Mouse (Mus musculus) liver, embryonic 12.5 days (tissue): Measurements from ENCODE around the gene Mrps21. TPM values are rescaled to one million over a fixed set of nuclear protein-coding genes. Genes with fewer than 3 reads are reported as not detected.
"Not testable (repeated sequence)": the region's sequence is repeated elsewhere in the genome, so short reads cannot be mapped to it uniquely, and the experiment has no call there.

Source experiments
- ATAC-seq: fragments of 200-750 bp; cut with Nextera tagmentation; 2 replicates; pipeline ENCODE4 v1.8.0; 2017; ENCODE audit warnings: moderate number of reproducible peaks, mild to moderate bottlenecking, moderate library complexity
- H3K27ac ChIP-seq: fragments of 300-500 bp; sonication (generic); 2 replicates; pipeline ENCODE4 v1.5.1; 2016; ENCODE audit warnings: mild to moderate bottlenecking
- H3K27me3 ChIP-seq: fragments of 300-500 bp; sonication (generic); replicated peaks from 2 replicates; pipeline ENCODE4 v1.6.1; 2016; ENCODE audit warnings: mild to moderate bottlenecking, moderate library complexity
- H3K36me3 ChIP-seq: fragments of 300-500 bp; sonication (generic); 2 replicates; pipeline ENCODE4 v1.6.1; 2016; ENCODE audit warnings: mild to moderate bottlenecking, moderate library complexity
- H3K4me1 ChIP-seq: fragments of 300-500 bp; sonication (generic); 2 replicates; pipeline ENCODE4 v1.6.1; 2016
- H3K4me2 ChIP-seq: fragments of 300-500 bp; sonication (generic); 2 replicates; pipeline ENCODE4 v1.6.1; 2016; ENCODE audit warnings: mild to moderate bottlenecking, moderate library complexity
- H3K4me3 ChIP-seq: fragments of 300-500 bp; sonication (generic); 2 replicates; pipeline ENCODE4 v1.5.1; 2016; ENCODE audit warnings: mild to moderate bottlenecking, moderate library complexity
- H3K9ac ChIP-seq: fragments of 300-500 bp; sonication (generic); 2 replicates; pipeline ENCODE4 v1.6.1; 2016; ENCODE audit warnings: mild to moderate bottlenecking, moderate library complexity
- H3K9me3 ChIP-seq: fragments of 300-500 bp; sonication (generic); replicated peaks from 2 replicates; pipeline ENCODE4 v1.6.1; 2016; ENCODE audit warnings: mild to moderate bottlenecking, moderate library complexity
- WGBS: fragments of 180-500 bp; shearing (Covaris S2); methylation state at CpG from one replicate; pipeline ENCODE4 v1.1.7; 2016; ENCODE audit not compliant: insufficient replicate concordance; 5-methylcytosine and 5-hydroxymethylcytosine counted together
- polyA plus RNA-seq: library from polyadenylated mRNA; unstranded; fragments of >200 nt; fragmentation: Nextera tagmentation; extraction: Ambion mirVana; gene quantifications from 2 replicates; pipeline ENCODE4 v1.2.1, GENCODE M21; 2016

Gene Mrps21
- polyA plus RNA-seq, 1 experiment from 2014 or later, result 285 TPM

DNA sequence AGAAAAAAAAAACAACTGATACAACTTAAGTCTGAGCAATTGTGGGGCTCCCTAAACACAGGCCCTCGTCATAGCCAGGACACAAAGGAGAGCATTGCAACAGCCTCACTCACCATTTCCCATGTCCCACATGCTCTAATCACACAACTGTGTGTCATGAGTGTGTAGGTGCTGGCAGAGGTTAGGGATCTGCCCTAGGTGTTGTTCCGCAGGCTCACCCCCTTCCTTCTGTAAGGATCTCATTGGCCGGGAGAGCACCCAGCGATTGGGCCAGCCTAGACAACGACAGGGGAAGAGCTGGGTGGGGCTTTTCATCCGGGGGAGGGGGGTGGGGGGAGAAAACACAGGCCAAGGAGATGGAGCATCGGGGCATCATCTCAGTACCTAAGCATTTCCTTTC, 7.7 kb downstream of the Mrps21 start:
- H3K4me1 ChIP-seq, result peaks cover 7% of the 10 kb centered on the region
- ATAC-seq, result no peak
- H3K27me3 ChIP-seq, result no peaks in the 10 kb centered on the region
- peaks cover 61% of the 10 kb centered on the region for H3K36me3 ChIP-seq
- no peak overlapping the region for H3K4me2 ChIP-seq
- H3K9ac ChIP-seq, result no peak overlapping the region
- 57% methylated on average over 7 of the region's 7 CpGs for WGBS
- H3K4me3 ChIP-seq, result no peak overlapping the region
- H3K27ac ChIP-seq, result no peak overlapping the region
- H3K9me3 ChIP-seq, result no peaks in the 10 kb centered on the region

DNA sequence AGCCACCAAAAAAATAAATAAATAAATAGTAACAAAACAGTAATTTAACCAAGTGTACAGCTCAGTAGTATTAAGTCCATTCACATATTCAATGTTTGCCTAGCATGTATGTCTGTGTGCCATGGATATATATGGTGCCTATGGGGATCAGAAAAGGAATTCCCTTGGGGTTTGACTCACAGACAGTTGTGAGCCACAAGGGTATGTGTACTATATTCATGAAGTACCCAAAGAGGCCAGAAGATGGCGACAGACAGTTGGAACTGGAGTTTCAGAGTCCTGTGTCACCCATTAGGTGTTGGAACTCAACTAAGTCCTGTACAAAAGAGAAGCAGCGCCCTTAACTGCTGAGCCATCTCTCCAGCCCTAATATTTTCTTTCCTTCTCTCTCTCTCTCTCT, 9.5 kb downstream of the Mrps21 start:
- ATAC-seq, result peak; percentile 68
- no peak overlapping the region for H3K9ac ChIP-seq
- H3K27ac ChIP-seq, result no peak overlapping the region
- H3K4me2 ChIP-seq, result no peak overlapping the region
- H3K4me1 ChIP-seq, result peaks cover 7% of the 10 kb centered on the region
- H3K27me3 ChIP-seq, result no peaks in the 10 kb centered on the region
- H3K9me3 ChIP-seq, result no peaks in the 10 kb centered on the region
- no peak overlapping the region for H3K4me3 ChIP-seq
- WGBS, result 34% methylated on average over 2 of the region's 2 CpGs
- H3K36me3 ChIP-seq, result peaks cover 43% of the 10 kb centered on the region

DNA sequence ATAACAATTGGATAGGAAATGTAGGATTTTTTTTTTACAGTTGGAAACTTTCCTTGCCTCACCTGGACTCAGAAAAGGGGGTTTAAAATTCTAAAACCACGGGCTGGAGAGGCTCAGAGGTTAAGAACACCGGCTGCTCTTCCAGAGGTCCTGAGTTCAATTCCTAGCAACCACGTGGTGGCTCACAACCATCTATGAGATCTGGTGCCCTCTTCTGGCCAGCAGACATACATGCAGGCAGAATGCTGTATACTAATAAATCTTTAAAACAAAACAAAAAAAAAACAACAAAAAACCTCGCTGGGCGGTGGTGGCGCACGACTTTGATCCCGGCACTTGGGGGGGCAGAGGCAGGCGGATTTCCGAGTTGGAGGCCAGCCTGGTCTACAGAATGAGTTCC, 10.1 kb downstream of the Mrps21 start:
- H3K36me3 ChIP-seq, result peaks cover 38% of the 10 kb centered on the region
- no peak for ATAC-seq
- H3K4me2 ChIP-seq, result no peak overlapping the region
- H3K4me3 ChIP-seq, result no peak overlapping the region
- H3K27ac ChIP-seq, result no peak overlapping the region
- peaks cover 13% of the 10 kb centered on the region for H3K4me1 ChIP-seq
- no peak overlapping the region for H3K9ac ChIP-seq
- no peaks in the 10 kb centered on the region for H3K27me3 ChIP-seq
- no peaks in the 10 kb centered on the region for H3K9me3 ChIP-seq
- 56% methylated on average over 10 of the region's 10 CpGs for WGBS

DNA sequence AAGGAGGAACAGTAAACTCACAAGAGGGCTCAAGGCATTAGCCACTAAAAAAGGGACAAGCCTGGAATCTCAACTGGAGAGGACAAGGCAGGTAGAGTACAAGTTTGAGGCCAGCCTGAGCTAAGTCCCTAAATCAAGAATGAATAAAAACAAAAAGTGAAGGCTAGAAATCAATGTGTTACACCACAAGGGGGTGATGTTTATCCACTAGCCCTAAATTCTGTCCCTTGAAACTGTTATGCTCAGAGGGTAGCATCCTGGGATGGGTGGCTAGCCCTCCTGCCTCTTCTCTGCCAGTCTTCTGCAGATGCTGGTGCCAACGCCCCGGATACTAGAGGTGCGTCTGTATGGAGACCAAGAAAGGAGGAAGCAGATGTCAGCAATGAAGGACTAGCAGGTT, 11.0 kb downstream of the Mrps21 start:
- H3K4me2 ChIP-seq, result no peak overlapping the region
- ATAC-seq, result no peak
- no peak overlapping the region for H3K9ac ChIP-seq
- WGBS, result 83% methylated on average over 3 of the region's 3 CpGs
- H3K4me3 ChIP-seq, result no peak overlapping the region
- H3K9me3 ChIP-seq, result no peaks in the 10 kb centered on the region
- H3K27me3 ChIP-seq, result no peaks in the 10 kb centered on the region
- peaks cover 16% of the 10 kb centered on the region for H3K4me1 ChIP-seq
- no peak overlapping the region for H3K27ac ChIP-seq
- peaks cover 29% of the 10 kb centered on the region for H3K36me3 ChIP-seq

DNA sequence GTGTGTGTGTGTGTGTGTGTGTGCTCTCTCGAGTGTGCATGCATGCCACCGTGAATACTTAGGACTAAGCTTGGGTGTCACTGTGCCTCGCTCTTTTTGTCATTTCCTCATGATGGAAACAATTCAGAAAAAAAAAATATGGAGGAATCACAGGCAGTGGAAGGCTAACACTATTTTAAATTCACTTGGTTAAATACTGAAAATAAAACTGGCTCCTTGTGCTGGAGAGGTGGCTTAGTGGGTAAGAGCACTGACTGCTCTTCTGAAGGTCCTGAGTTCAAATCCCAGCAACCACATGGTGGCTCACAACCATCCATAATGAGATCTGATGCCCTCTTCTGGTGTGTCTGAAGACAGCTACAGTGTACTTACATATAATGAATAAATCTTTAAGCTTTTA, 13.0 kb downstream of the Mrps21 start:
- not testable (repeated sequence) for ATAC-seq, H3K27me3 ChIP-seq, H3K9me3 ChIP-seq, H3K4me3 ChIP-seq, H3K27ac ChIP-seq, H3K9ac ChIP-seq, H3K4me2 ChIP-seq
- Histone ChIP-seq H3K4me1 (peaks cover 23% of the 10 kb centered on the region), H3K36me3 (peaks cover 20% of the 10 kb centered on the region)
- WGBS, result 64% methylated on average over 3 of the region's 3 CpGs

DNA sequence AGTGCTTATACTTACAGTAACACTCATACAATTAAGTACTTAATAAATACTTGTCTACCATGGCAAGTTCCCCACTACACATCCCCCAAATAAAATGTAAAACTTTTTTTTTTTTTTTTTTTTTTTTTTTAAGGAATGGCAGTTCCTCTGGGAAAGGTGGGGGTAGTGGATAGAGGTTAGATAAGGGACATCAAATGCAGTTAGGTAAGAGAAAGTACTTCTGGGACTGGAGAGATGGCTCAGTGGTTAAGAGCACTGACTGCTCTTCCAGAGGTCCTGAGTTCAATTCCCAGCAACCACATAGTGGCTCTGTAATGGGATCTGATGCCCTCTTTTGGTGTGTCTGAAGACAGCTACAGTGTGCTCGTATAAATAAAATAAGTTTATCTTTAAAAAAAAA, 14.3 kb downstream of the Mrps21 start:
- H3K27ac ChIP-seq, result peak overlapping the region; percentile 76; the same call in 1 of the 2 replicates

DNA sequence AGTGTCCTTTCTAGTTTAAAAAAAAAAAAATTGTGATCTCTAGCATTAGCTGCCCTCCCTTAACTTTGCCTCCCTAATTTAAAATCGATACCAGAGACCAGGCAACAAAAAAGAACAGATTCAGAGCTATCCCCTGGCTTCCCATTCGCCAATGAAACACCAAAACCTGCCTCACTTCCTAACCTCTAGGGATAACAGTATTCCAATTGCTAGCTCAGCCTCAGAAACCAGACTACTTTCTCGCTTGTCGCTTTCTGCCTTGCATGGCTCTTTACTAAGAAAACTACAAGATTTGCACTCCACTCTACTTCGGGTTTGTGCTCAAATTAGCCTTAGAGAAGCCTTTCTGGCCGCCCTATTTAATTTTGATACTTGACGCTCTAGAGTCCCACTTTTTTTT, 15.2 kb downstream of the Mrps21 start:
- H3K9me3 ChIP-seq, result no peaks in the 10 kb centered on the region
- H3K4me1 ChIP-seq, result peaks cover 43% of the 10 kb centered on the region
- WGBS, result 30% methylated on average over 7 of the region's 7 CpGs
- peak overlapping the region; percentile 82 for H3K4me2 ChIP-seq
- peak overlapping the region; percentile 93 for H3K9ac ChIP-seq
- H3K36me3 ChIP-seq, result peaks cover 27% of the 10 kb centered on the region
- 0 out of 2 replicates have a peak, but pooled peaks have one; percentile 1 for ATAC-seq
- H3K27ac ChIP-seq, result peak overlapping the region; percentile 76
- H3K27me3 ChIP-seq, result no peaks in the 10 kb centered on the region
- peak overlapping the region; percentile 90 for H3K4me3 ChIP-seq

More for the DNA sequence above, 14.3 kb downstream of the Mrps21 start:
- not testable (repeated sequence) for H3K9me3 ChIP-seq, ATAC-seq, H3K27me3 ChIP-seq, H3K9ac ChIP-seq, H3K4me2 ChIP-seq, H3K4me3 ChIP-seq
- 71% methylated on average over 1 of the region's 1 CpGs for WGBS
- peaks cover 34% of the 10 kb centered on the region for H3K4me1 ChIP-seq
- peaks cover 25% of the 10 kb centered on the region for H3K36me3 ChIP-seq

DNA sequence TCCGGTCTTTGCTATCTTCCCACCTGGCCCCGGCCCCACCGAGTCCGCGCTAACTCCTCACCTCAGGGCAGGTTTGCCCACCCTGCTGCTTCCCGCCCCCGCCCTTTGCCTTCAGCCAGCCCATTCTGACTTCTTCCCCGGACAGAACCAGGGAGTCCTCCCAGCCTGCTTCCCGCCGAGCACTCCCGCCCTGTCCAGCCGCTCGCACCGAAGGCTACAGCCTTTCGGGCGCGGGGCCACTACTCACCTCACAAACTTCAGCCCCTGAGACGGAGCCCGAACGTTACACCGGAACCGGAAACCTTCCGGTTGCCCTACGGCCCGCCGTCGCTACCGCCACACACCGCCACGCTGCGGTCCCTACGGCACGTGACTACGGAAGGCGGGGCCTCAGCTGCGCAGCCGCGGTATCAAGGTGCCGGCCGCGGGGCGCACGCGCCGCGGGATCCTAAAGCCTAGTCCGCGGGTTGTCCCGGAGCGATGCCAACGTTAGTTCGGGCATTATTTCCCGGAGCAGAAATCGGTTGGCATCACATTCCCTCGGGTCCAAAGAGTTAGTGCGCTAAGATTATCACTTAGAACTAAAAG, 15.7 kb downstream of the Mrps21 start, which contains the start of gene Prpf3:
Prpf3 (minus strand) TSS at position 384 of the 588 bp plus-strand sequence.
- Histone ChIP-seq H3K4me2 (peak within 1 kb of the TSS; percentile 82), H3K4me1 (peaks cover 48% of the 10 kb centered on the region), H3K36me3 (peaks cover 32% of the 10 kb centered on the region), H3K27me3 (no peaks in the 10 kb centered on the region), H3K9ac (peak within 1 kb of the TSS; percentile 93), H3K27ac (peak within 1 kb of the TSS; percentile 76), H3K9me3 (no peaks in the 10 kb centered on the region), H3K4me3 (peak within 1 kb of the TSS; percentile 90)
- WGBS, result under 1% methylated on average over 56 of the region's 56 CpGs
- peak; percentile 96 for ATAC-seq

DNA sequence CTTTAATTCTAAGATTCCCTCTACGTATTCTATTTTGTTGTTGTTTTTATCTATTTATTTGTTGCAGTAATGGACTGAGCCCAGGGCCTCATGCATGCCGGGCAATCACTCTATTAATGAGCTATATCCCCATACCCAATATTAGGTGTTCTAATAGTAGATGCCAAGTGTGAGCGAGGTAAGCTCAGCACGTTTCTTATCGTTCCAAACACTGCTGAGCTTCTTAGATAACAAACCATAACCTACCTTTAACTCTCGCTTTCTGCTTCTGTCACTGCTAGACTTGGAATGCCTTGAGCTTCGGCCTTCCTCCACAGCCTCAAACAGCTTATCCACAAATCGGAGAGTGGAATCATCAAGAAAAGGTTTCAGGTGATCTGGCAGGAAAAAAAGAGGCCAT, 20.0 kb downstream of the Mrps21 start:
- peaks cover 75% of the 10 kb centered on the region for H3K36me3 ChIP-seq
- peaks cover 48% of the 10 kb centered on the region for H3K4me1 ChIP-seq
- H3K27me3 ChIP-seq, result no peaks in the 10 kb centered on the region
- H3K9me3 ChIP-seq, result no peaks in the 10 kb centered on the region
- peak; percentile 28; the same call in 1 of the 2 replicates for ATAC-seq
- no peak overlapping the region for H3K4me3 ChIP-seq
- H3K9ac ChIP-seq, result no peak overlapping the region
- H3K27ac ChIP-seq, result peak overlapping the region; percentile 77
- peak overlapping the region; percentile 44 for H3K4me2 ChIP-seq
- WGBS, result 47% methylated on average over 8 of the region's 8 CpGs

DNA sequence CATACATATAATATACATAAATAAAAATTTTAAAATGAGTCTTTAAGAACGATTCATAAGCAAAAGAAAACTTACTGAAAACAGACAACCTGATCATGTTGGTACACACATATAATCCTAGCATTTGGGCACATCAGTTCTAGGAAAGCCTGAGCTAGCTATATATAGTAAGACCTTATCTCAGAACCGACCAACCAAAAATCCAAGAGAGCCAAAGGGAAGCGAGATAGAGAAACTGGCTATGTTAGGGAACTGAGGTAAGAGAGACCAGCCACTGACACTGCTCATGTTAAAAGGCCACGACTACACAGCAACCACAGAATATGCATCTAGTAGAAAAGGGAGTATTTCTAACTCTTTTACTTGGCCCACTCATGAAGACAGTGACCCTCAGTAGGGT, 20.7 kb downstream of the Mrps21 start:
- Histone ChIP-seq H3K9ac (no peak overlapping the region), H3K4me1 (peaks cover 44% of the 10 kb centered on the region), H3K27ac (peak overlapping the region; percentile 77), H3K9me3 (no peaks in the 10 kb centered on the region), H3K4me2 (peak overlapping the region; percentile 44), H3K27me3 (no peaks in the 10 kb centered on the region), H3K36me3 (peaks cover 82% of the 10 kb centered on the region), H3K4me3 (no peak overlapping the region)
- ATAC-seq, result peak; percentile 68
- 32% methylated on average over 4 of the region's 4 CpGs for WGBS

DNA sequence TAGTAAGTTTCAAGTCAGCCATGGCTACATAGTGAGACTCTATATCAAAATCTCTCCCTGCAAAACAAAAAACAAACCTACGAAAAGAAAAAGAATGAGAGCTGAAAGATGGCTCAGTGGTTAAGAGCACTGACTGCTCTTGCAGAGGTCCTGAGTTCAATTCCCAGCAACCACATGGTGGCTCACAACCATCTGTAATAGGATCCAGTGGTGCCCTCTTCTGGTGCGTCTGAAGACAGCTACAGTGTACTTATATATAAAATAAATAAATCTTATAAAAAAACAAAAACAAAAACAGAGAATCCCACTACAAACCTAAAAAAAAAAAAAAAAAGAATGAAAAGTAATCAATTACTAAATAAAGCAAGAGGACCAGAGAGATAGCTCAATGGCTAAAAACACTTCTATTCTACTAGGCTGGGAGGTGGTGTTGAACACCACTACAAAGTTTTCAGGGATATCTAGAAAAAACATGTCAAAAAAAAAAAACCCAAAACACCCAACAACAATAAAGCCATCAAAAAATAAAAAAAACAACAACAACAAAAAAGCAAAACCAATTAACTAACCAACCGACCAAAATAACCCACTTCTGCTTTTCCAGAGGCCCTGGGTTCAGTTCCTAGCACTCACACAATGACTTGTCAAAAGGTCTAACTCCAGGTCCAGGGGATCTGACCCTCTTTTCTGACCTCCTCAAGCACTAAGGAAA, 28.7 kb downstream of the Mrps21 start:
- Histone ChIP-seq H3K27me3 (no peaks in the 10 kb centered on the region), H3K4me1 (peaks cover 11% of the 10 kb centered on the region), H3K9me3 (no peaks in the 10 kb centered on the region), H3K36me3 (peaks cover 96% of the 10 kb centered on the region), H3K27ac (no peak overlapping the region), H3K9ac (no peak overlapping the region), H3K4me2 (no peak overlapping the region), H3K4me3 (no peak overlapping the region)
- no peak for ATAC-seq
- 67% methylated on average over 3 of the region's 3 CpGs for WGBS

DNA sequence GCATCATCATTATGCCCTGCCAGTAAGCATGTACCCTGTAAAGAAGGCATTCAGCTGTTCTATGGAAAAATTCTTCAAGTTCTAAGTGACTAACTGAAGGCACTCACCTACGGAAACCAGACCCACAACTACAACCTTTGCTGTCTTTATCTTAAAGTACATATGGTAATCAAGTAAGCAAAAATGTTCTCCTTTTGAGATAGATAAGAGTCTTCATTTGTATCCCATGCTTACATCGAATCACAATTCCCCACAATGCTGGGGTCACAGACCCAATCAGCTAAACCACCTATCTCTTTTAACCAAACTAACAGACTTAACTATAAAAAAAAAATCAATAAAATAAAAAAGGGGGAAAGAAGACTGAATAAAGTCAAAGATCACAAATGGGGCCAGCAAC, 32.1 kb downstream of the Mrps21 start:
- Histone ChIP-seq H3K36me3 (peaks cover 93% of the 10 kb centered on the region), H3K27ac (no peak overlapping the region), H3K4me3 (no peak overlapping the region), H3K9ac (no peak overlapping the region), H3K4me2 (no peak overlapping the region), H3K9me3 (no peaks in the 10 kb centered on the region), H3K4me1 (peaks cover 11% of the 10 kb centered on the region), H3K27me3 (no peaks in the 10 kb centered on the region)
- 34% methylated on average over 2 of the region's 2 CpGs for WGBS
- ATAC-seq, result peak; percentile 51
